Mouse (Mus musculus) midbrain, embryonic 16.5 days (tissue): ENCODE measurements around the gene Exoc4. TPM values are rescaled to one million over a fixed set of nuclear protein-coding genes. Genes with fewer than 3 reads are reported as not detected.

Experiments
- ATAC-seq: fragments of 200-750 bp; cut with Nextera tagmentation; 2 replicates; pipeline ENCODE4 v1.8.0; 2017; ENCODE audit warnings: moderate TSS enrichment
- H3K27ac ChIP-seq: fragments of 300-500 bp; sonication (generic); 2 replicates; pipeline ENCODE4 v1.5.1; 2014; ENCODE audit warnings: mild to moderate bottlenecking, low read length, mixed read lengths
- H3K27me3 ChIP-seq: fragments of 300-500 bp; sonication (generic); 2 replicates; pipeline ENCODE4 v1.6.1; 2014; ENCODE audit warnings: low read depth, low read length, mixed read lengths; ENCODE audit not compliant: control insufficient read depth, insufficient read depth
- H3K36me3 ChIP-seq: fragments of 300-500 bp; sonication (generic); 2 replicates; pipeline ENCODE4 v1.6.1; 2014; ENCODE audit warnings: mild to moderate bottlenecking, low read length, moderate library complexity, mixed read lengths; ENCODE audit not compliant: control insufficient read depth, insufficient read depth
- H3K4me1 ChIP-seq: fragments of 300-500 bp; sonication (generic); 2 replicates; pipeline ENCODE4 v1.6.1; 2014; ENCODE audit warnings: mild to moderate bottlenecking, low read length, mixed read lengths; ENCODE audit not compliant: control insufficient read depth, insufficient read depth
- H3K4me2 ChIP-seq: fragments of 300-500 bp; sonication (generic); 2 replicates; pipeline ENCODE4 v1.6.1; 2014; ENCODE audit warnings: mild to moderate bottlenecking, low read length, mixed read lengths
- H3K4me3 ChIP-seq: fragments of 300-500 bp; sonication (generic); 2 replicates; pipeline ENCODE4 v1.5.1; 2014; ENCODE audit warnings: low read depth, mild to moderate bottlenecking, low read length, moderate library complexity, mixed read lengths
- H3K9ac ChIP-seq: fragments of 300-500 bp; sonication (generic); 2 replicates; pipeline ENCODE4 v1.6.1; 2014; ENCODE audit warnings: low read depth, low read length, mixed read lengths
- H3K9me3 ChIP-seq: fragments of 300-500 bp; sonication (generic); replicated peaks from 2 replicates; pipeline ENCODE4 v1.6.1; 2014; ENCODE audit warnings: mild to moderate bottlenecking, low read length, mixed read lengths; ENCODE audit not compliant: control insufficient read depth, poor library complexity, severe bottlenecking
- WGBS: fragments of 180-500 bp; shearing (Covaris S2); extraction: QIAGEN DNeasy Blood & Tissue Kit; methylation state at CpG from one replicate; pipeline ENCODE4 v1.1.7; 2014; 5-methylcytosine and 5-hydroxymethylcytosine counted together
- polyA plus RNA-seq: library from polyadenylated mRNA; unstranded; fragments of >200 nt; fragmentation: Nextera tagmentation; extraction: Ambion mirVana; gene quantifications from 2 replicates; pipeline ENCODE4 v1.2.1, GENCODE M21; 2015

Exoc4 gene
- polyA plus RNA-seq, 1 experiment from 2014 or later = 48.7 TPM

DNA sequence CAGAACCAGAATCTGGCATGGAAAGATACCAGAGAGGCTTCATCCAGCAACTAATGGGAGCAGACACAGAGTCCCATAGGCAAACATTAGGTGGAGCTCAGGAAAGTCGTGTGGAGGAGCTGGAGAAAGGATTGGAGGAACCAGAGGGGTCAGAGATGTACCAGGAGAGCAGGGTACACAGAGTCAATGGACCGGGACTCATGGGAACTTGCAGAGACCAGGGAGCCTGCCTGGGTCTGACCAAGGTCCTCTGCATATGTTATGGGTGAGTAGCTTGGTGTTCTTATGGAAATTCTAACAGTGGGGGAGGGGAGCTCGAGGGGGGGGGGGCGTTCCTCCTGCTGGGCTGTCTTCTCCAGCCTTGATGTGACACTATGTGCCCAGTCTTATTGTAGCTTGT, 749.7 kb downstream of the Exoc4 start:
- no peaks in the 10 kb centered on the region for H3K36me3 ChIP-seq
- WGBS = 45% methylated on average over 3 of the region's 4 CpGs
- no peaks in the 10 kb centered on the region for H3K9me3 ChIP-seq
- no peaks in the 10 kb centered on the region for H3K27me3 ChIP-seq
- no peak overlapping the region for H3K27ac ChIP-seq
- H3K9ac ChIP-seq = no peak overlapping the region
- no peak overlapping the region for H3K4me3 ChIP-seq
- no peak for ATAC-seq
- no peaks in the 10 kb centered on the region for H3K4me1 ChIP-seq
- H3K4me2 ChIP-seq = no peak overlapping the region

DNA sequence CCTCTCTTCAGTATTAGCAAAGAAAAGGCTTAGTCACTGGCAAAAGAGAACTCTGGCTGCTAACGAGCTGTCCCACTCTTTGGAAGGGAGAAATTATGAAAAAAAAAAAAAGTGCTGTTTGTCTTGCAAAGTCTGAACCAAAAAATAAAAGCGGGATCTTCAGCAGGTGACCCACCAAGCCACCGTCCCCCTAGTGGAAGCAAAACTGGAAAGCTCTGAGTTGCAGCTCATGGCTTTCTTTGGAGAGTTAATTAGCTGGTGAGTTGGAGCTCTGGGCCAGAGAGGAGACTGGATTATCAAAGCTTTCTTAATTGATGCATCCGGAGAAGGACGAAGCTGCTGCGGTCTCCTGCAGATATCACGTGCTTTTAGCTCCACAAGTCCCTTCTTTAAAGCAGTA, 750.6 kb downstream of the Exoc4 start:
- 14% methylated on average over 7 of the region's 7 CpGs for WGBS
- Histone ChIP-seq H3K36me3 (no peaks in the 10 kb centered on the region), H3K4me2 (no peak overlapping the region), H3K4me3 (no peak overlapping the region), H3K27me3 (no peaks in the 10 kb centered on the region), H3K27ac (no peak overlapping the region), H3K4me1 (no peaks in the 10 kb centered on the region), H3K9ac (no peak overlapping the region), H3K9me3 (no peaks in the 10 kb centered on the region)
- 0 out of 2 replicates have a peak, but pooled peaks have one; percentile 36 for ATAC-seq

DNA sequence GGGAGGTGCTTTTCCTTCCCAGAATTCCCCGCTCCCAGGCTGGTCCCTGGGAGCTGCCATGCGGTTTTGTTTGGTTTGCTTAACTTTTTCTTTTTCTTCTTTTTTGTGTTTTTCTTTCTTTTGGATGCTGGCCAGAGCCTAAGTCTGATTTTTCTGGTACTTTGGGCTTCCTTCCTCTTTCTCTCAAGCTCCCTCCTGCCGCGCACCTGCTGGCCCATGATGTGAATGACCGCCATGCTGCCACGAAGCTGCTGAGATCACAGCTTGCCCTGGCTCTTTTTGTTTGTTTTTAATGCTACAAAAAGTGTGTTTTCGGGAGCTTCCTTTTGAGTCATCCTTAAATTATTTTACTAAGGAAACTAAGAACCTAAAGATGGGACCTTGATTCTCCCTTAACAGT, 751.8 kb downstream of the Exoc4 start:
- Histone ChIP-seq H3K27ac (no peak overlapping the region), H3K4me3 (no peak overlapping the region), H3K4me1 (no peaks in the 10 kb centered on the region), H3K36me3 (no peaks in the 10 kb centered on the region), H3K27me3 (no peaks in the 10 kb centered on the region), H3K9ac (no peak overlapping the region), H3K4me2 (no peak overlapping the region), H3K9me3 (no peaks in the 10 kb centered on the region)
- 81% methylated on average over 7 of the region's 7 CpGs for WGBS
- no peak for ATAC-seq

DNA sequence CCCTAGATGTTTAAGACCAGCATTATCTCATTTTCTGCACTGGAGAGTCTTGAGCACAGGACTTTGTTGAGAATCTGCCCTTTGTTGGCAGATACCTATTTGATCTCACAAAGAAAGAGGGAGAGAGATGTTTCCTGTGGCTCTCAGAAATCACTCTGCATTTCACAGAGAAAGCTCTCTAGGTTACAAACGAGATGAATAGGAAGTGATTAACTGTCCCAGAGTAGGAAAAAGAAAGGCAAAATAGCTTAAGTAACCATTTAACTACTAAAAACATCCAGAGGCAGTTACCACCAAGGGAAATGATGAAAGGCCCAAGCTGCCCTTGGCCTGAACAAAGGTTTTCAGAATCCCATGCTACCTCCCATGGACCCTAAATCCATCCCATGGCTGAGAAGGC, 754.1 kb downstream of the Exoc4 start:
- no peaks in the 10 kb centered on the region for H3K27me3 ChIP-seq
- H3K4me3 ChIP-seq = no peak overlapping the region
- H3K36me3 ChIP-seq = no peaks in the 10 kb centered on the region
- WGBS = 16% methylated on average over 1 of the region's 1 CpGs
- H3K9ac ChIP-seq = no peak overlapping the region
- H3K4me2 ChIP-seq = no peak overlapping the region
- no peaks in the 10 kb centered on the region for H3K4me1 ChIP-seq
- H3K9me3 ChIP-seq = no peaks in the 10 kb centered on the region
- H3K27ac ChIP-seq = no peak overlapping the region
- ATAC-seq = no peak

GRCm38 (mm10) chr6:34013469-34013868, 764.6 kb downstream of the Exoc4 start:
- Histone ChIP-seq H3K4me3 (no peak overlapping the region), H3K36me3 (no peaks in the 10 kb centered on the region), H3K4me2 (no peak overlapping the region), H3K9me3 (no peaks in the 10 kb centered on the region), H3K4me1 (no peaks in the 10 kb centered on the region), H3K27ac (peak overlapping the region; percentile 5; the same call in 1 of the 2 replicates), H3K9ac (no peak overlapping the region), H3K27me3 (no peaks in the 10 kb centered on the region)
- no peak for ATAC-seq
- 63% methylated on average over 6 of the region's 6 CpGs for WGBS

Other genes starting within 250 kb of the Exoc4 start
- 104 and 115 TPM in 2 replicates for gene Chchd3, start 188.8 kb upstream of the Exoc4 start, polyA plus RNA-seq